Mouse (Mus musculus) layer of hippocampus, postnatal 14 days (tissue): ENCODE results near the gene Errfi1. TPM values are rescaled to one million over a fixed set of nuclear protein-coding genes. Genes with fewer than 3 reads are reported as not detected.
"Not testable (repeated sequence)": the region's sequence is repeated elsewhere in the genome, so short reads cannot be mapped to it uniquely, and the experiment has no call there.

Experiments
- DNase-seq, 2 experiments: peaks; one replicate each; pipeline ENCODE4 v3.0.0; 2021 to 2022; ENCODE audit warnings: low spot score in 2 of 2, mixed read lengths in 1 of 2
- total RNA-seq, 2 experiments: library from RNA; stranded (reverse); gene quantifications; 2 replicates each; pipeline ENCODE4 v1.2.3; 2021

The Errfi1 gene
- total RNA-seq, 2 experiments from 2014 or later = 37.1 to 38.4 TPM

- not testable (repeated sequence) for DNase-seq
These were observed 20.7 kb downstream of the Errfi1 start for GRCm38 (mm10) chr4:150874416-150874815.

GRCm38 (mm10) chr4:150875393-150875792 lies 21.7 kb downstream of the Errfi1 start:
- no peak for DNase-seq

- DNase-seq = no peak
These were observed 25.9 kb downstream of the Errfi1 start for GRCm38 (mm10) chr4:150879631-150880030.

- no peak for DNase-seq
These were observed 26.6 kb downstream of the Errfi1 start for GRCm38 (mm10) chr4:150880364-150880763.

GRCm38 (mm10) chr4:150882632-150883031 lies 28.9 kb downstream of the Errfi1 start:
- DNase-seq = no peak

GRCm38 (mm10) chr4:150887903-150888302 lies 34.2 kb downstream of the Errfi1 start:
- DNase-seq = no peak

- DNase-seq = no peak
These were observed 34.8 kb downstream of the Errfi1 start for GRCm38 (mm10) chr4:150888492-150888891.

GRCm38 (mm10) chr4:150889273-150889954 lies 35.7 kb downstream of the Errfi1 start:
- no peak for DNase-seq

- no peak for DNase-seq
These were observed 36.2 kb downstream of the Errfi1 start for GRCm38 (mm10) chr4:150889955-150890315.

- DNase-seq = no peak
These were observed 37.6 kb downstream of the Errfi1 start for GRCm38 (mm10) chr4:150891308-150891707.

- no peak for DNase-seq
These were observed 41.2 kb downstream of the Errfi1 start for GRCm38 (mm10) chr4:150894718-150895501.

- no peak for DNase-seq
These were observed 43.3 kb downstream of the Errfi1 start for GRCm38 (mm10) chr4:150896896-150897624.

- DNase-seq = peak; percentile 54 to 67
These were observed 45.1 kb downstream of the Errfi1 start for GRCm38 (mm10) chr4:150898716-150899365.

GRCm38 (mm10) chr4:150900486-150900885 lies 46.8 kb downstream of the Errfi1 start:
- no peak for DNase-seq

- DNase-seq = peak; percentile 72
These were observed 47.9 kb downstream of the Errfi1 start for GRCm38 (mm10) chr4:150901651-150902050.

- no peak for DNase-seq
These were observed 48.3 kb downstream of the Errfi1 start for GRCm38 (mm10) chr4:150902062-150902461.

GRCm38 (mm10) chr4:150903091-150903742 lies 49.5 kb downstream of the Errfi1 start:
- no peak for DNase-seq

- DNase-seq = no peak
These were observed 53.4 kb downstream of the Errfi1 start for GRCm38 (mm10) chr4:150907099-150907498.

GRCm38 (mm10) chr4:150908512-150908911 lies 54.8 kb downstream of the Errfi1 start:
- DNase-seq = peak; percentile 34 to 49

- peak; percentile 99 for DNase-seq
These were observed 55.9 kb downstream of the Errfi1 start for GRCm38 (mm10) chr4:150909451-150910156.
